Mouse (Mus musculus) left cerebral cortex, postnatal 14 days (tissue): ENCODE measurements around the gene Ciita. TPM values are rescaled to one million over a fixed set of nuclear protein-coding genes. Genes with fewer than 3 reads are reported as not detected.
A peak's percentile ranks its signal among the peaks of the same experiment; 100 is the strongest.

Source experiments
- DNase-seq, 2 experiments: peaks; one replicate each; pipeline ENCODE4 v3.0.0; 2021 to 2022; ENCODE audit warnings: low spot score in 2 of 2, mixed read lengths in 1 of 2
- intact Hi-C: fragments of 180-260 bp; cut with DNase I; formaldehyde crosslinking; loops from one replicate; pipeline ENCODE4 v1.15.1; 2025
- total RNA-seq, 2 experiments: library from RNA; stranded (reverse); gene quantifications; 2 replicates each; pipeline ENCODE4 v1.2.3; 2021

Gene Ciita
- total RNA-seq, 2 experiments from 2014 or later, result 0.04 TPM; not detected in 1

GRCm38 (mm10) chr16:10541598-10541930 is 61.7 kb downstream of the Ciita start:
- peak in 1 of 2 experiments; percentile 30 for DNase-seq
- intact Hi-C loops, result no loop called here

- no peak for DNase-seq
- intact Hi-C loops, result no loop called here
Observed at GRCm38 (mm10) chr16:10542266-10542665, 62.4 kb downstream of the Ciita start.

GRCm38 (mm10) chr16:10542698-10543365 is 63.0 kb downstream of the Ciita start, which contains the start of gene Dexi:
Gene Dexi (minus strand): TSS chr16:10543054.
- peak; percentile 97 to 98 for DNase-seq
- intact Hi-C loops, result no loop called here

- intact Hi-C loops, result no loop called here
- DNase-seq, result peak; percentile 96 to 97
Observed at GRCm38 (mm10) chr16:10544995-10545622, 65.2 kb downstream of the Ciita start, which contains the start of gene Clec16a. Gene Clec16a (plus strand): TSS chr16:10545339.

- intact Hi-C loops, result no loop called here
- DNase-seq, result no peak
Observed at GRCm38 (mm10) chr16:10546865-10547264, 67.0 kb downstream of the Ciita start.

- intact Hi-C loops, result no loop called here
- no peak for DNase-seq
Observed at GRCm38 (mm10) chr16:10548938-10549337, 69.1 kb downstream of the Ciita start.

- DNase-seq, result peak in 1 of 2 experiments; percentile 56
- intact Hi-C loops, result no loop called here
Observed at GRCm38 (mm10) chr16:10549600-10549999, 69.7 kb downstream of the Ciita start.

GRCm38 (mm10) chr16:10551592-10551991 is 71.7 kb downstream of the Ciita start:
- no peak for DNase-seq
- intact Hi-C loops, result no loop called here

GRCm38 (mm10) chr16:10553858-10554257 is 74.0 kb downstream of the Ciita start:
- DNase-seq, result no peak
- intact Hi-C loops, result no loop called here

- intact Hi-C loops, result no loop called here
- DNase-seq, result peak in 1 of 2 experiments; percentile 51
Observed at GRCm38 (mm10) chr16:10559991-10560390, 80.1 kb downstream of the Ciita start.

- intact Hi-C loops, result no loop called here
- DNase-seq, result peak; percentile 67 to 73
Observed at GRCm38 (mm10) chr16:10565278-10565885, 85.5 kb downstream of the Ciita start.

GRCm38 (mm10) chr16:10567153-10567552 is 87.3 kb downstream of the Ciita start:
- intact Hi-C loops, result no loop called here
- DNase-seq, result no peak

- intact Hi-C loops, result loop anchor here (1.0 to 5.0 kb wide), 3 partner anchors 57 to 298 kb away; no protein-coding TSS in a partner anchor
- DNase-seq, result no peak
Observed at GRCm38 (mm10) chr16:10569809-10570395, 90.0 kb downstream of the Ciita start.

- DNase-seq, result peak; percentile 74 to 75
- intact Hi-C loops, result loop anchor here (1.0 to 5.0 kb wide), 3 partner anchors 57 to 298 kb away; no protein-coding TSS in a partner anchor
Observed at GRCm38 (mm10) chr16:10570708-10571107, 90.8 kb downstream of the Ciita start.

GRCm38 (mm10) chr16:10571820-10572219 is 92.0 kb downstream of the Ciita start:
- intact Hi-C loops, result loop anchor here (2.0 to 5.0 kb wide), 3 partner anchors 55 to 275 kb away; partner anchors contain the start of gene Socs1
- no peak for DNase-seq

GRCm38 (mm10) chr16:10574936-10575335 is 95.1 kb downstream of the Ciita start:
- intact Hi-C loops, result loop anchor here (5.0 kb wide), 2 partner anchors 52 to 272 kb away; no protein-coding TSS in a partner anchor
- no peak for DNase-seq

GRCm38 (mm10) chr16:10575915-10576314 is 96.1 kb downstream of the Ciita start:
- no peak for DNase-seq
- intact Hi-C loops, result no loop called here

- no peak for DNase-seq
- intact Hi-C loops, result no loop called here
Observed at GRCm38 (mm10) chr16:10577548-10577947, 97.7 kb downstream of the Ciita start.
